Mouse (Mus musculus): ENCODE measurements around the gene Bcar3. TPM values are rescaled to one million over a fixed set of nuclear protein-coding genes. Genes with fewer than 3 reads are reported as not detected.

Gene Bcar3
- polyA plus RNA-seq, 1 experiment, result not detected

DNA sequence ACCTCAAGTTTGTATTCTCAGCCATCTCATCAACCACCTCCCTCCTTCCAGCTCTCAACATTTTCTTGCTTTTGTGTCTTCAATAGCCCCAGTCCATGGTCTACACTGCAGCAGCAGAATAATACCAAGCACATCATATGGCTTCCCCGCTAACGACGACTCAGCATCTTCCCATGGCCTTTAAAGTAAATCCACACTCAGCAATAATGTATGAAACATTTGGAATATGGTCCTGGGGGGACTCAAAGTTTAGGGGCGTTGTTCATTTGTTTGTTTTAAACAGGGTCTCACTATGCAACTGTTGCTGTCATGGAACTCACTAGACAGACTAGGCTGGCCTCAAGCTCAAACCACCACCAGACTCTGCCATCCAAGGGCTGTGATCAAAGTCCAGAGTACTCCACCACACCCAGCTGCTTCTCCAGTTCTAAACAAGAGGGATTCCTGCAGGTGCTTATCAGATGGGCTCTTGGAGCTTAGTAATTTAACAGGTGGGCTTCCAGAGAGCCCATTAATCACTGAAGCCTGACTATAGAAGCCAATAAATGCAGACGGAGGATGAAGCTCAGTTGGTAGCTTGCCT, 5.2 kb upstream of the Bcar3 start:
- TF ChIP-seq GATA1 (IDR thresholded peaks at IDR 0.05; ENCODE audit: low read length), result no peak

DNA sequence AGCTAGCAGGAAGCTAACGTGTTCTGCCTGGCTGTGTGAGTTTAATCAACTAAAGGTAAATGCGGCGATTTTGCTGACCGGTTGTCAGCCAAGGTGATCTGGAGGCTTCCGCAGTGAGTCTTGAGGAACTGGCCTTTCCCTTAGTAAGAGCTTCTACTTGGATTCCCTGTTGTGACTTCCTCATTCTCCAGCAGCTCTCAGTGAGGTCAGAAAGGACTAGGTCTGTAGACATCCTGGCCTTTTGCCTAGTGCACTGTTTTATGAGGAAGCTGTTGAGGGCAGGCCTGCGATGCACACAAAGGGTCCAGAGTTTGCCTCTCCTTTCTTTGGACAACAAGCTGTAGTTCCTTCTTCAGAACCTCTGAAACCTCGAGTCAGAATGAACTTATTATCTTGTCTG, 3.2 kb upstream of the Bcar3 start:
- no peak for TF ChIP-seq GATA1 (IDR thresholded peaks at IDR 0.05; ENCODE audit: low read length)

GRCm38 (mm10) chr3:122291828-122292227, 2.1 kb upstream of the Bcar3 start:
- no peak for TF ChIP-seq GATA1 (IDR thresholded peaks at IDR 0.05; ENCODE audit: low read length)

DNA sequence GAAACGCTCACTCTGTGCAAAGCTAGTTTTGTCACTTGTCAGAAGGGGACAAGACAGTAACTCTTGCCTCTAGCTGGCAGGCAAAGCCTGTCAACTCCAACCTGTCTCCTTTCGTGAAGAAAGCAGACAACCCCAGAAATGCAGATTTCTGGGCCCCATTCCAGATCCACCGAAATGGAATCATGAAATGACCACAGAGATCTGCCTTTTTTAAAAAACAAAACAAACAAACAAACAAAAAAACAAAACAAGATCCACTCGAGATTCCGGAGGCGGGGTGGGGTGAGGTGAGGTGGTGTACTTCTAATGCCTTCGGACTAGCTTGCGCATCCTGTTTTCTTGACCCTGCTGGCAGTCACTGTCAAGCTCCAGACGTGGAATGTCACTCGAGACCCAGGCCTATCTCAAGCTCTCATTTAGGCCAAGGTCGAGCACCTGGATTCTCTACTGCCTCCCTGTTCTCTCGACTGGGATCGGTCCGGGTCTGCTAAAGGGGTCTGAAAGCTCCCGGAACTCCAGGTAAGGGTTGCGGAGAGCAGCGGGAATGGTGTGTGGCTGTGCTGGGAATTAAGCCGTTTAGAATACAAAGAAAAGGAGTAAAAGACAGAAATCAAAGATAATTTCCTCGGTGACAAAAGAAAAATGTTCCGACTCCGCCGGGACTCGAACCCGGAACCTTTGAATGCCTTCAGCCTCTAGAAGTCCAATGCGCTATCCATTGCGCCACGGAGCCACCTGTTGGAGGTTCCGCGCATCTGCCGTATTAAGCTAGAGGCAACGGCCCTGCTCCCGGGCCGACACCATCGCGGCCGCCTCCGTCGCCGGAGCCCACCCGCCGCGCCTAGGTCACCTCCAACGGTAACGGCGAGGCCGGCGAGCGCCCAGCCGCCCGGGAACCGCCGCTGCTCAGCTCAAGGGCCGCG, 1.4 kb upstream of the Bcar3 start:
- TF ChIP-seq GATA1 (IDR thresholded peaks at IDR 0.05; ENCODE audit: low read length), result no peak

- TF ChIP-seq GATA1 (IDR thresholded peaks at IDR 0.05; ENCODE audit: low read length), result no peak
These were observed 548 bp upstream of the Bcar3 start for GRCm38 (mm10) chr3:122293223-122293953.

DNA sequence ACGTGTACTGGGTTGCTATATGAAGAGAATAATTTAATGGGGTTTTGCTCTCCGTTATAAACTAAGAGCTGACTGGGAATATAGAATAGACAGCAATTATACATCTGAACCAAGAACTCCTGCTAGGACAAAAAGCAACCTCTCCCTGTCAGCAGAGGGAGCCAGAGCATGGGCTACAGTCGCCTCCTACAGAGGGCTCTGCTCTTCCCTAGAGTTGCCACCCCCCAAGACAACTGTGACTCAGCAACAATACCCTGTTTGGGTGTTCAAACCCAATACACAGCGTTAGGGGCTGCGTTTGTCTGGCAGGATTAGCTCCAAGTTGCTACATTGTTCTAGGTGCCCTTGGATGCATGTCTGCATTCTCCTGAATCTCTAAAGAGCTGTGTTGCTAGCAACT, 1.6 kb downstream of the Bcar3 start:
- TF ChIP-seq GATA1 (IDR thresholded peaks at IDR 0.05; ENCODE audit: low read length), result no peak

GRCm38 (mm10) chr3:122296979-122297378, 3.0 kb downstream of the Bcar3 start:
- no peak for TF ChIP-seq GATA1 (IDR thresholded peaks at IDR 0.05; ENCODE audit: low read length)

DNA sequence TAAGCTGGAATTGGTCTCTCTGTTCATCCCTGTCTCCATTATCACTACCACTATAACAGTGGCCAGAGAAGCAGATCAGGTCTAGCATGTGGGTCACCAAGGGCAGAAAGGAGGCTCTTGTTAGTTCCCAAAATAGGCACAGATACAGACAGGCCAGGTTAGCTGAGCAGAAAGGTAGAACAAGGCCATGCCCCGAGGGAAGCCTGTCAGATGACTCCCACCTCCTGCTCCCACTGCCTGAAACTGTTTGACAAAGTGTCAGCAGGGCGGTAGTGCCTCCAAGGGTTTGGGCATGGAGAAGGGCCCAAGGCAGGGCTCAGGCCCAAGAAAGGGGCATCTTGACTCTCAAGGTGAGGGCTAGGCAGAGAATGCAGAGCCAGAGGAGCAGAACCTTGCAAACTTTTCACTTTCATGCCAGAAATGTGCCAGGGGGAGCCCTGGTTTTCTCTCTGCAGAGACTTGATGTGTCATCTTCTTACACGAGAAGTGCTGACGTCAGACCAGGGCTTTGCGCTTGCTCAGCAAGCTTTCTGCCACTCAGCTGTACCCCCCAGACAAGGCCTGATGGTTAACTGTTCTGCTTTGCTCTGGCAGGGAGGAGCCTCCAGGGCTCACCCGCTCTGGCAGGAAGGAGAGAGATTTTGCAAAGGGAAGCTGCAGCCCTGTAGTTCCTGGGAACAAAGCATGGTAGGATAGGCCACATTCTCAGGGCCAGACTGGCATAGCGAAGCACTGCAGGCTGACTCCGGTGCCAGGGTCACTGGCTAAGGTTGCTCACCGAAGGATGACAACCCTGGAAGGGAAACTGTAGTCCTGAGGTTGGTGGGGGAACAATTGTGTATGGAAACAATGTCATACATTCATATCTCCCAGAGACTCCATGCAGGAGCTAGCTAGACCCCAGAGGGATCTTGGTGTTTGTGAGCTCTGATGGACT, 7.3 kb downstream of the Bcar3 start:
- TF ChIP-seq GATA1 (IDR thresholded peaks at IDR 0.05; ENCODE audit: low read length), result no peak

- no peak for TF ChIP-seq GATA1 (IDR thresholded peaks at IDR 0.05; ENCODE audit: low read length)
These were observed 10.6 kb downstream of the Bcar3 start for GRCm38 (mm10) chr3:122304560-122304959.

DNA sequence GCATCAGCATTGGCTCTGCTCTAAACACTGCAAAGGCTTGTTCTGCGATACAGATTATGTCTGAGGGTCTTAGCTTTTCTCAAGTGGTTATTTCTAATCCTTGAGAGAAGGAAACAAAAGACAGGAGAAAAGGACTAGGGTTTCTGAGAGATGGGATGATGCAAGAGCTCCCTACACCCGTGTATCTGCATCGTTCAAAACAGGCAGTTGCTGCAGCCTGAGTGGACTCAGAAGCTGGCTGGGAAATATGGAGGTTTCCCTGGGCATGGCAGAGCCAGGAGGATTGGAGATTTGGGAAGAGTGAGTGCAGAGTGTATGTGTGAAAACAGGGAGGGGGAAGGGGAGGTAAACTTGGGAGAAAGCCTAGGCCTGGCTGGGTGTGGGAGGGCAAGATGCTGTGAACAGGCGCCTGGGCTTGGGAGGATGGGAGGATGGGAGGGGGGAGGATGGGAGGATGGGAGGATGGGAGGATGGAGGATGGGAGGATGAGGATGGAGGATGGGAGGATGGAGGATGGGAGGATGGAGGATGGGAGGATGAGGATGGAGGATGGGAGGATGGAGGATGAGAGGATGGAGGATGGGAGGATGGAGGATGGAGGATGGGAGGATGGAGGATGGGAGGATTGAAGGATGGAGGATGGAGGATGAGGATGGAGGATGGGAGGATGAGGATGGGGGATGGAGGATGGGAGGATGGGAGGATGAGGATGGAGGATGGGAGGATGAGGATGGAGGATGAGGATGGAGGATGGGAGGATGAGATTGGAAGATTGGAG, 14.1 kb downstream of the Bcar3 start:
- TF ChIP-seq GATA1 (IDR thresholded peaks at IDR 0.05; ENCODE audit: low read length), result no peak

GRCm38 (mm10) chr3:122308981-122309380, 15.0 kb downstream of the Bcar3 start:
- TF ChIP-seq GATA1 (IDR thresholded peaks at IDR 0.05; ENCODE audit: low read length), result no peak

- TF ChIP-seq GATA1 (IDR thresholded peaks at IDR 0.05; ENCODE audit: low read length), result no peak
These were observed 18.1 kb downstream of the Bcar3 start for GRCm38 (mm10) chr3:122312078-122312477.

DNA sequence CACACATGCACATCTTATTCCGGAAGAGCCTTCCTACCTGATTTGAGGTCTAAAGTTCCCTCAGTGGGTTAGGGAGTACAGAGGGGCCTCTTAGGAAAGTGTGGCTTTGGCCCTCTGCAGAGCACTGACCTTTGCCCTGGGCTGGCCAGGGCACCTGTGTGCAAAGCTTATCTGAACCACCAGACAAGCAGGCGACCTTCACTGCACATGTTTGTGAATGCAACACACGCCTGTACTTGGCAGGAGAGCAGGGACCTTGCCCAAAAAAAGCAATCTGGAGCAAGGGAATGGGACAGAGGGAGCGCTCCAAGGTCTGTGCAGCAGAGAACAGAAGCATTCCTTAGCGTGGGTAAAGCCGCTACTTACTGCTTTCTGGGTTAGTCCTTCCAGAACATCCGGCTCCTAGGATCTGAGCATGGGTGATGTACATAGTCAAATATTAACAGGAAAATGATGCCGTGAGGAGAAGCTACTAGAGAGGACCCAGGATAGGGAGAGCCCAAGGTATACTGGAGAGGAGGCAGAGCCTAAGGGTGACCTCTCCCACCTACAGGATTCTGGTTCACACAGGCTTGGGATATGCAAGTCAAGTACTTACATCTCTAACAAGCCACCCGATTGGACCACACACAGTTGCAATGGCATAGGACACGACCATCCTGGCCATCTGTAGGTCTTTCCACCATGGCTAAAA, 19.1 kb downstream of the Bcar3 start:
- TF ChIP-seq GATA1 (IDR thresholded peaks at IDR 0.05; ENCODE audit: low read length), result no peak

DNA sequence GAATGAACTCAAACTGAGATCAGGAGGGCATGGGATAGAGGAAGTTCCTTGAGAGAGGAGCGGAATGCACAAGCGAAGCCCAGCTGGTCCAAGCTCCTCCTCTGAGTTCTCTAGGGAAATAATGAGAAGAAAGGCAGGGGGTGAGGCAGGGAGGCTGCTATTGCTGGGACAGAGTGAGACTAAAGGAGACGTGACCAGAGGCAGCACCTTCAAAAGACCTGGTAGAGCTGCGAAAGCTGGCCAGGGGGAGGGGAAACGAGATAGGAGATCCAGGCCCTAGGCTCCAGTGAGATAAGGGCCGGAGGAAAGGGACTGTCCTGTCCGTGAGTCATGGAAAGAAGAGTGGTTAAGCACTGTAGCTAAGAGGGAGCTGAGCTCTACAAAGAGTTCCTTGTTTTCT, 20.0 kb downstream of the Bcar3 start:
- no peak for TF ChIP-seq GATA1 (IDR thresholded peaks at IDR 0.05; ENCODE audit: low read length)
